Mouse (Mus musculus) intestine, embryonic 15.5 days (tissue): ENCODE measurements around the gene Cisd2. TPM values are rescaled to one million over a fixed set of nuclear protein-coding genes. Genes with fewer than 3 reads are reported as not detected.

Experiments
- ATAC-seq: fragments of 200-750 bp; cut with Nextera tagmentation; 2 replicates; pipeline ENCODE4 v1.8.0; 2017; ENCODE audit warnings: moderate TSS enrichment, moderate library complexity
- H3K27ac ChIP-seq: fragments of 300-500 bp; sonication (generic); 2 replicates; pipeline ENCODE4 v1.5.1; 2015; ENCODE audit warnings: mild to moderate bottlenecking, inconsistent platforms
- H3K27me3 ChIP-seq: fragments of 300-500 bp; sonication (generic); replicated peaks from 2 replicates; pipeline ENCODE4 v1.6.1; 2015; ENCODE audit warnings: inconsistent platforms
- H3K36me3 ChIP-seq: fragments of 300-500 bp; sonication (generic); 2 replicates; pipeline ENCODE4 v1.6.1; 2015; ENCODE audit warnings: inconsistent platforms
- H3K4me1 ChIP-seq: fragments of 300-500 bp; sonication (generic); replicated peaks from 2 replicates; pipeline ENCODE4 v1.6.1; 2015; ENCODE audit warnings: inconsistent platforms
- H3K4me2 ChIP-seq: fragments of 300-500 bp; sonication (generic); replicated peaks from 2 replicates; pipeline ENCODE4 v1.6.1; 2015; ENCODE audit warnings: mild to moderate bottlenecking, inconsistent platforms
- H3K4me3 ChIP-seq: fragments of 300-500 bp; sonication (generic); replicated peaks from 2 replicates; pipeline ENCODE4 v1.5.1; 2015; ENCODE audit warnings: inconsistent platforms
- H3K9ac ChIP-seq: fragments of 300-500 bp; sonication (generic); 2 replicates; pipeline ENCODE4 v1.6.1; 2015; ENCODE audit warnings: inconsistent platforms
- H3K9me3 ChIP-seq: fragments of 300-500 bp; sonication (generic); 2 replicates; pipeline ENCODE4 v1.6.1; 2016; ENCODE audit warnings: inconsistent platforms
- WGBS: fragments of 180-500 bp; shearing (Covaris S2); methylation state at CpG from one replicate; pipeline ENCODE4 v1.1.7; 2015; 5-methylcytosine and 5-hydroxymethylcytosine counted together
- polyA plus RNA-seq: library from polyadenylated mRNA; unstranded; fragments of >200 nt; fragmentation: Nextera tagmentation; extraction: Ambion mirVana; gene quantifications from 2 replicates; pipeline ENCODE4 v1.2.1, GENCODE M21; 2015

Gene Cisd2
- polyA plus RNA-seq, 1 experiment from 2014 or later, result 61.9 TPM

GRCm38 (mm10) chr3:135437758-135438495 is 14.2 kb upstream of the Cisd2 start, which contains the start of gene Ube2d3:
Ube2d3 (plus strand) TSS chr3:135438149.
- Histone ChIP-seq H3K36me3 (0 out of 2 replicates have a peak, but pooled peaks cover 2% of the 10 kb centered on the region), H3K4me3 (peak within 1 kb of the TSS; percentile 77), H3K9ac (peak within 1 kb of the TSS; percentile 98), H3K4me1 (no peaks in the 10 kb centered on the region; the same call in 1 of the 2 replicates), H3K27ac (peak within 1 kb of the TSS; percentile 100), H3K9me3 (no peaks in the 10 kb centered on the region), H3K27me3 (no peaks in the 10 kb centered on the region), H3K4me2 (peak within 1 kb of the TSS; percentile 64)
- WGBS, result under 1% methylated on average over 53 of the region's 56 CpGs
- peak; percentile 94 for ATAC-seq

- 0 out of 2 replicates have a peak, but pooled peaks cover 2% of the 10 kb centered on the region for H3K36me3 ChIP-seq
- no peaks in the 10 kb centered on the region for H3K27me3 ChIP-seq
- no peaks in the 10 kb centered on the region for H3K9me3 ChIP-seq
- H3K4me2 ChIP-seq, result peak overlapping the region; percentile 62
- H3K4me3 ChIP-seq, result peak overlapping the region; percentile 77
- H3K9ac ChIP-seq, result peak overlapping the region; percentile 54
- peak overlapping the region; percentile 100 for H3K27ac ChIP-seq
- 45% methylated on average over 14 of the region's 14 CpGs for WGBS
- ATAC-seq, result no peak
- H3K4me1 ChIP-seq, result no peaks in the 10 kb centered on the region; the same call in 1 of the 2 replicates
Observed at GRCm38 (mm10) chr3:135436901-135437616, 13.3 kb upstream of the Cisd2 start.

DNA sequence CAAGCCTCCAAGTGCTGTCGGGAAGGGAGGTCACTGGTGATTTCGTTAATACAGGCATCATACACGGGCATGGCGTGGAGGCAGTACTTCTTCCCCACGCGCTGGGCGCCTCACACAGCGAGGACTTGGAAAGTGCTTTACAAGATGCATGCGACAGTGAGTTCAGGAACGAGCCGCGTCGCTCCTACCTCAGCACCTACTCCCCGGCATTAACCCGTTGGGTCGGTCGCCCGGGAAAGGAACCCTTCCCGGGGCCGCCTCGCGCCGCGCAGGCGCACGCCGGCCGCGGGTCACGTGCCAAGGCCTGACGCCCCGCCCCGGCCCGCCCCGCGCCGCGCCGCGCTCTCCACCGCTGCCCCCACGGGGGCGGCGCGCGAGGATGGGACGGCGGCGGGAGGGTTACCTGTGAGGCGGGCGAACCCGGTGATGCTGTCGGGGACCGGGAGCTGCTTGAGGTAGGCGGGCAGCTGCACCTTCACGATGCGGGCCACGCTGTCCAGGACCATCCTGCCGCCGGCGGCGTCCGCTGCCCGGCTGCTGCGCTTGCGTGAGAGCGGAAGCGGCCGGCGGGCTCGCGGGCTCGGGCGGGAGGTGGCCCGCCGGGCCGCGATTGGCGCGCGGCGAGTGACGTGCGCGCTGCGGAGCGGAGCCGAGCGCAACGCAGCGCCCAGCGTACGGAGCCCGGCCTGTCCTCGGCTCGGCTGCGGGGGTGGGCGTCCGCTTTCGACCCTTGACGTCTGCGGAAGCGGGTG is 693 bp downstream of the Cisd2 start:
- H3K27me3 ChIP-seq, result no peaks in the 10 kb centered on the region
- no peaks in the 10 kb centered on the region for H3K36me3 ChIP-seq
- H3K9ac ChIP-seq, result peak overlapping the region; percentile 86
- under 1% methylated on average over 99 of the region's 103 CpGs for WGBS
- peak; percentile 99 for ATAC-seq
- H3K4me2 ChIP-seq, result peak overlapping the region; percentile 70
- peak overlapping the region; percentile 80 for H3K4me3 ChIP-seq
- no peaks in the 10 kb centered on the region for H3K9me3 ChIP-seq
- peak overlapping the region; percentile 97 for H3K27ac ChIP-seq
- no peaks in the 10 kb centered on the region; the same call in 1 of the 2 replicates for H3K4me1 ChIP-seq

DNA sequence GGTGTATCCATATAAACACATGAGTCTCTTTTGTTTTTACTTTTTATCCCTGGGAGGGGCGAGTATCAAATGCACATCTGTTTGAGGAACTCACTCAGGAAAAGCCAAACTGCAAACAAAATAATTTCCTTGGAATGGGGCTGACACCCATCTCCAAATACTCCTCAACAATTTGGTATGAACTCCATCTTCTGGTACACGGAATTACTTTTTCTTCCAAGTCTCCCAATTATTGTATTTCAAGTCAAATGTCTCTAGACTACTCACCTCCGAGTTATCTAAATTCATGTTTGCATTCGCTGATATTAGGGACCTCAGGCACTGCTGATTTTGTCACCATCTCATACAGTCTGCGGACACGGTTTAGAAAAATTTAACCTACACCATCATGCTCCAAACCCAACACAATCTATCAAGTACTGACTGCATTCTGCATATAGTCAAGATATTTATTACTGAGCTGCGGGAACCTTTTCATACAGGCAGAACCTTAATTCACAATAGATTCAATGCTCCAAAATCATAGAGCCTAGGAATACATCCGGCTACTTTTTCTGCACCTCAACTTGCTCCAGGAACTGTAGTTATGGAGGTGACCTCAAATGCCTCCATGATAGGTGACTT is 1.4 kb downstream of the Cisd2 start:
- Histone ChIP-seq H3K9ac (peak overlapping the region; percentile 86), H3K36me3 (no peaks in the 10 kb centered on the region), H3K4me3 (peak overlapping the region; percentile 80), H3K27ac (peak overlapping the region; percentile 97), H3K27me3 (no peaks in the 10 kb centered on the region), H3K9me3 (no peaks in the 10 kb centered on the region), H3K4me1 (peaks cover 3% of the 10 kb centered on the region; the same call in 1 of the 2 replicates), H3K4me2 (peak overlapping the region; percentile 70)
- peak; percentile 1; the same call in 1 of the 2 replicates for ATAC-seq
- 16% methylated on average over 8 of the region's 8 CpGs for WGBS

GRCm38 (mm10) chr3:135421310-135421594 is 2.5 kb downstream of the Cisd2 start:
- no peaks in the 10 kb centered on the region for H3K9me3 ChIP-seq
- H3K27ac ChIP-seq, result no peak overlapping the region
- no peaks in the 10 kb centered on the region for H3K27me3 ChIP-seq
- H3K9ac ChIP-seq, result no peak overlapping the region
- ATAC-seq, result no peak
- peaks cover 3% of the 10 kb centered on the region; the same call in 1 of the 2 replicates for H3K4me1 ChIP-seq
- no peak overlapping the region for H3K4me2 ChIP-seq
- no peak overlapping the region for H3K4me3 ChIP-seq
- no peaks in the 10 kb centered on the region for H3K36me3 ChIP-seq

DNA sequence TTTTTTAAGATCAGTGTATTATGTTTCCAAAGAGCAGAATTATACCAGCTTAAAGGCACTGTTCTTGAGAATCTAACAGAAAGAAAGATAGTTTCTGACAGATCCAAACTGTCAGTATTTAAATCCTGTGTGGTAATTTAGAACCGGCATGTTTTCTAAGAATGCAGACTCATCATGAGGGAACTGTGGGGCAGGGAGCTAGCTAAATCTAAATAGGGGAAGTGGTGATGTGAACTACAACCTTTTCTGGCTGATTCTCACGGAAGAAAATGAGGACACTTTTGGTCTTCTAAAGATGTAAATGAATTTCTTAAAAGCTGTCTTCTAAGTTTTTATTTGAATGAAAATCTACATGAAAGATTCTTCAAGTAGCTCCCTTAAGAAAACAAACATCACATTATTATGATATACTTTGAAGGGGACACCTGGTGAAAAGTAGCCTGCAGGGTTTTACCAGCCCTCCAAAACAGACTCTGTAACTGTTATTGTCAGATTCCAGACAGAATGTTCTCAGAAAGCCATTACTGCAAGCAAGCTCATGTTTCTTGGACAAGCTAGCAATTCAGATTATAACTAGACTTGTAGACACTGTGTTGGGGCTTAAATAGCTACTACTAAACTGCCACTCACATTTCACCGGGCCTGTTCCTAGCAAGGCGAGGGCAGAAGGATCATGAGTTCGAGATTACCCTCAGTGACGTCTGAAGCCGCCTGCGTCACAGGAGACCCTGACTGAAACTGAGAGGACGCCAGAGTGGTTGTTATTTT is 3.0 kb downstream of the Cisd2 start:
- H3K27me3 ChIP-seq, result no peaks in the 10 kb centered on the region
- WGBS, result 89% methylated on average over 9 of the region's 9 CpGs
- no peaks in the 10 kb centered on the region for H3K9me3 ChIP-seq
- H3K4me2 ChIP-seq, result no peak overlapping the region
- no peak overlapping the region for H3K4me3 ChIP-seq
- no peak for ATAC-seq
- H3K36me3 ChIP-seq, result no peaks in the 10 kb centered on the region
- no peak overlapping the region for H3K9ac ChIP-seq
- peaks cover 3% of the 10 kb centered on the region; the same call in 1 of the 2 replicates for H3K4me1 ChIP-seq
- no peak overlapping the region for H3K27ac ChIP-seq

GRCm38 (mm10) chr3:135417799-135418198 is 5.9 kb downstream of the Cisd2 start:
- Histone ChIP-seq H3K4me3 (no peak overlapping the region), H3K4me2 (no peak overlapping the region), H3K9ac (no peak overlapping the region), H3K27me3 (no peaks in the 10 kb centered on the region), H3K9me3 (no peaks in the 10 kb centered on the region), H3K36me3 (no peaks in the 10 kb centered on the region), H3K4me1 (peaks cover 10% of the 10 kb centered on the region; the same call in 1 of the 2 replicates), H3K27ac (no peak overlapping the region)
- WGBS, result 73% methylated on average over 3 of the region's 3 CpGs
- ATAC-seq, result no peak

GRCm38 (mm10) chr3:135417245-135417644 is 6.5 kb downstream of the Cisd2 start:
- H3K4me3 ChIP-seq, result no peak overlapping the region
- no peak overlapping the region for H3K27ac ChIP-seq

DNA sequence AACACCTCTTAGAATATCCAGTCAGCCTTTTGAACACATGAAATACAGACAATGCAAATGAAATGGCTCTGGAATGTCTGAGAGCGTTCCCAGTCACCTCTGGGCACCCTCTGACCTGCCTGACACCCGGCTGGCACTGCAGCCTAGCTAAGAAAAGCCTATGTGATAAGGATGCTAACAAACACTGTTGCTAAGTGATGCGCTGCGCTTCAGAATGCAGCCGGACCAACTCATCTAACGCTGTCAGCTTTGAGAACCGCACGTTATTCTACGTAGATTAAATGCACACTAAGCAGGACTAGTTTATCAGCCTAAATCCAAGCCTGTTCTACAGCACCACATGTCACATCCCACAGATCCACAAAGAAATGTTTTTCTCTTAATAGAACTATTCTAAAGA is 11.9 kb downstream of the Cisd2 start:
- no peak overlapping the region for H3K9ac ChIP-seq
- H3K4me2 ChIP-seq, result no peak overlapping the region
- WGBS, result 66% methylated on average over 9 of the region's 9 CpGs
- ATAC-seq, result no peak
- no peaks in the 10 kb centered on the region for H3K27me3 ChIP-seq
- H3K9me3 ChIP-seq, result no peaks in the 10 kb centered on the region; the same call in 1 of the 2 replicates
- H3K27ac ChIP-seq, result no peak overlapping the region
- H3K36me3 ChIP-seq, result peaks cover 4% of the 10 kb centered on the region; the same call in 1 of the 2 replicates
- peaks cover 7% of the 10 kb centered on the region; the same call in 1 of the 2 replicates for H3K4me1 ChIP-seq
- H3K4me3 ChIP-seq, result no peak overlapping the region

More at GRCm38 (mm10) chr3:135417245-135417644, 6.5 kb downstream of the Cisd2 start:
- peak; percentile 79 for ATAC-seq
- no peaks in the 10 kb centered on the region for H3K36me3 ChIP-seq
- 72% methylated on average over 3 of the region's 3 CpGs for WGBS
- H3K9ac ChIP-seq, result no peak overlapping the region
- H3K9me3 ChIP-seq, result no peaks in the 10 kb centered on the region
- peaks cover 10% of the 10 kb centered on the region; the same call in 1 of the 2 replicates for H3K4me1 ChIP-seq
- no peaks in the 10 kb centered on the region for H3K27me3 ChIP-seq
- H3K4me2 ChIP-seq, result no peak overlapping the region

- Histone ChIP-seq H3K4me3 (no peak overlapping the region), H3K9ac (no peak overlapping the region), H3K36me3 (peaks cover 5% of the 10 kb centered on the region; the same call in 1 of the 2 replicates), H3K4me2 (no peak overlapping the region), H3K4me1 (peaks cover 7% of the 10 kb centered on the region; the same call in 1 of the 2 replicates), H3K9me3 (no peaks in the 10 kb centered on the region; the same call in 1 of the 2 replicates), H3K27ac (no peak overlapping the region), H3K27me3 (no peaks in the 10 kb centered on the region)
- no peak for ATAC-seq
- WGBS, result 86% methylated on average over 12 of the region's 12 CpGs
Observed at GRCm38 (mm10) chr3:135411056-135411455, 12.7 kb downstream of the Cisd2 start.

- Histone ChIP-seq H3K4me1 (peaks cover 5% of the 10 kb centered on the region; the same call in 1 of the 2 replicates), H3K9me3 (no peaks in the 10 kb centered on the region; the same call in 1 of the 2 replicates), H3K27ac (no peak overlapping the region), H3K27me3 (no peaks in the 10 kb centered on the region), H3K36me3 (peaks cover 12% of the 10 kb centered on the region; the same call in 1 of the 2 replicates), H3K9ac (no peak overlapping the region), H3K4me3 (no peak overlapping the region), H3K4me2 (no peak overlapping the region)
- 95% methylated on average over 5 of the region's 5 CpGs for WGBS
- ATAC-seq, result no peak
Observed at GRCm38 (mm10) chr3:135409219-135409618, 14.5 kb downstream of the Cisd2 start.
